15 mouse cellular contexts compared by ENCODE assay signal in the genomic region with DNA sequence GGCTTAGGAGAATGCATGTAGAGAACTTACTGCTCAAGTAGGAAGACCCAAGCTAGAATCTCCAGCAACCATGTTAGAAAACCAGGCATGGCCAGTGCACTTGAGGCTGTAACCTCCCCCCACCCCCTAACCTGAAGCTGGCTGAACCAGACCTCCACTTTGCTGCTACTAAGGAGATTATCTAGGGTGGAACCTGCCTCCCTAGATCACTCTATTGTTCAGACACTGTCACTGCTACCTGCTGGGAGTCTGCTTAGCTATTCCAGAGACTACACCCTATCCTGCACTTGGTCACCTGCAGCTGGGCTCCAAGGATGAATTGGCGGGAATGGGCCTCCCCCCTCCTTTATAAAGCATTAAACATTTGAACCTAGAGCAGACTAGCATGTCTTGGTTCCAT.
"Had no signal": no experiment of that assay in that cellular context is flagged by ENCODE, and none has a peak within 500 bp of the region (broad histone marks: within the 10 kb centered on the region; RNA-seq: fewer than 3 reads in every experiment).

No protein-coding gene starts in this region.

- DNase-seq: gastrocnemius, adult 2 months; gastrocnemius, postnatal 10 days; gastrocnemius, postnatal 25 days; heart, adult 2 months; heart, postnatal 10 days; heart, postnatal 4 days; kidney, adult 18-20 months; kidney, adult 8-10 months; kidney, postnatal 10 days; kidney, postnatal 25 days; kidney, postnatal 4 days; layer of hippocampus, adult 9-11 months; layer of hippocampus, postnatal 36 days; liver; liver, embryonic 13.5 days had no signal
